ENCODE assay signal across 26 mouse cellular contexts in genomic region chr2:145990446-145990845, GRCm38 (mm10). TPM values are rescaled to one million over a fixed set of nuclear protein-coding genes. Genes with fewer than 3 reads are reported as not detected.
"Had no signal": no experiment of that assay in that cellular context is flagged by ENCODE, and none has a peak within 500 bp of the region (broad histone marks: within the 10 kb centered on the region; RNA-seq: fewer than 3 reads in every experiment).

No protein-coding gene starts in this region.

- H3K4me1 ChIP-seq: liver, embryonic 15.5 days; lung, embryonic 15.5 days; megakaryocyte, embryonic 14.5 days; midbrain, embryonic 13.5 days; midbrain, embryonic 15.5 days; neural tube, embryonic 13.5 days; neural tube, embryonic 15.5 days; stomach, embryonic 15.5 days had no signal

- H3K4me3 ChIP-seq: liver, embryonic 15.5 days; lung, embryonic 15.5 days; megakaryocyte, embryonic 14.5 days; midbrain, embryonic 13.5 days; midbrain, embryonic 15.5 days; myocyte; neural tube, embryonic 13.5 days; neural tube, embryonic 15.5 days; stomach, embryonic 15.5 days had no signal

- ATAC-seq: liver, postnatal 0 days; lung, postnatal 0 days; midbrain, embryonic 13.5 days; midbrain, embryonic 15.5 days had no signal

- H3K9ac ChIP-seq: liver, embryonic 15.5 days; liver, postnatal 0 days; lung, embryonic 15.5 days; midbrain, embryonic 13.5 days; midbrain, embryonic 15.5 days; neural tube, embryonic 13.5 days; neural tube, embryonic 15.5 days; stomach, embryonic 15.5 days had no signal

- H3K27ac ChIP-seq: liver, embryonic 15.5 days; lung, embryonic 15.5 days; macrophage; midbrain, embryonic 13.5 days; midbrain, embryonic 15.5 days; neural tube, embryonic 13.5 days; neural tube, embryonic 15.5 days; stomach, embryonic 15.5 days; stomach, postnatal 0 days had no signal

- H3K9me3 ChIP-seq: liver, embryonic 15.5 days; lung, embryonic 15.5 days; midbrain, embryonic 13.5 days; midbrain, embryonic 15.5 days; neural tube, embryonic 13.5 days; neural tube, embryonic 15.5 days; stomach, embryonic 15.5 days had no signal

- DNase-seq: liver, postnatal 0 days; lung, adult 2 months; lung, postnatal 14 days; lung, postnatal 36 days; right cerebral cortex, adult 18-20 months; right cerebral cortex, postnatal 25 days; right cerebral cortex, postnatal 4 days; spleen, adult 18-20 months; thymus, adult 2 months; thymus, postnatal 25 days; thymus, postnatal 4 days had no signal

- H3K36me3 ChIP-seq: liver, embryonic 15.5 days; lung, embryonic 15.5 days; midbrain, embryonic 13.5 days; midbrain, embryonic 15.5 days; neural tube, embryonic 13.5 days; neural tube, embryonic 15.5 days; stomach, embryonic 15.5 days had no signal

- H3K4me2 ChIP-seq: liver, embryonic 15.5 days; lung, embryonic 15.5 days; midbrain, embryonic 11.5 days; midbrain, embryonic 13.5 days; midbrain, embryonic 15.5 days; neural tube, embryonic 13.5 days; neural tube, embryonic 15.5 days; stomach, embryonic 15.5 days had no signal

- H3K27me3 ChIP-seq: liver, embryonic 15.5 days; lung, embryonic 15.5 days; midbrain, embryonic 13.5 days; midbrain, embryonic 15.5 days; neural tube, embryonic 13.5 days; neural tube, embryonic 15.5 days; stomach, embryonic 15.5 days had no signal

RNA-seq across cellular contexts. Expression of gene Cfap61, which starts 55.9 kb away (rescaled TPM):
- polyA plus RNA-seq: liver, embryonic 15.5 days; liver, postnatal 0 days; macrophage; small intestine, adult 2 months; urinary bladder, adult 2 months had no signal
